Mouse (Mus musculus) ES-E14 (cell line): ENCODE measurements around the gene Aldh8a1.

Source experiments
- ZC3H11A ChIP-seq: IDR thresholded peaks from 2 replicates; pipeline ENCODE4 v1.6.1; 2012; ENCODE audit warnings: low read depth, mild to moderate bottlenecking, inconsistent platforms, low read length, borderline replicate concordance
- ZNF384 ChIP-seq: IDR thresholded peaks from 2 replicates; pipeline ENCODE4 v1.6.1; 2012; ENCODE audit warnings: low read depth, low read length, inconsistent platforms

DNA sequence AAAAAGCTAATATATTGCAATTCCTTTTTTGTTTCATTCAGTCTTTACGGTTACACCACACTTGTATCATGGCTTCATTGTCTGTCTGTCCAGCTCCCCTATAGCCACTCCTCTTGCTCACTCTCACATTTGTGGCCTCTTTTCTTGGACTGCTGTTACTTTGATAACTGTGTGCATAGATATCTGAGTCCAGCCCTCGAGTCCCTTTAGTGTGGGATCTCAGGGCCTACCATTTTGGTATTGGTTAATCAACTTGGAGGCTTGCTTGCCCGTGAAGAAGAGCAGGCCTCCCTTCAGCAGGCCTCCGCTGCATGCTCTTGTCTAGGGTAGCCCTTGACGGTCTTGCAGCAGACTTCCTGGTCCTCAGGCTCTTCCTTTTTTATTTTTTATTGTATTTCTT is 27.6 kb upstream of the Aldh8a1 start:
- TF ChIP-seq ZC3H11A: no peak
- no peak for TF ChIP-seq ZNF384
